8 mouse cellular contexts compared by ENCODE assay signal in the genomic region with DNA sequence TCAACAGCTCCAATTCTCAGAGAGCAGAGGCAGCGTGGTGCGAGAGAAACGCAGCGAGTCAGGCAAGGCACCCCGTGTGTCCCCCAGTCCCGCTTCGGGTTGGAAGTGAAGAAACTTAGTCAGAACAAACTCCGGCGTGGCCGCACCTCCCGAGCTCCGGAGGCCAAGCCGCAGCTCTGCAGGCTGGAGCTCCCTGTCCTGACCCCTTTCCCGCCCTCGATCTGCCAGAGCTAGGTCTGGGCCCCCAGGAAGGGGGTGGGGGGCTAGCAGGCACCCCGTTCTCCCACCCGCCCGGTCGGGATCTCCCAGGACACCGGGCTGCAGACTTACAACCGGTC.
DNase-seq lines count a peak whose midpoint lies in the region; ATAC-seq and TF ChIP-seq lines count a peak whose summit lies in the region.

No protein-coding gene starts in this region.

- no peaks in the 10 kb centered on the region for H3K9me3 ChIP-seq in lung, embryonic 14.5 days (ENCODE audit: low read depth, low read length)
- H3K9me3 ChIP-seq in kidney, embryonic 14.5 days (ENCODE audit: control insufficient read depth, low read length) = no peaks in the 10 kb centered on the region

- H3K9ac ChIP-seq in lung, embryonic 14.5 days = peak overlapping the region; percentile 66
- peak overlapping the region; percentile 59 for H3K9ac ChIP-seq in kidney, embryonic 14.5 days (ENCODE audit: low read depth, low read length)

- DNase-seq in lung, embryonic 14.5 days = peak; percentile 44
- DNase-seq in lung, postnatal 10 days = no peak
- DNase-seq in embryo, embryonic 10 days (ENCODE audit: low spot score) = peak; percentile 50
- peak; percentile 0 for DNase-seq in lung, postnatal 14 days
- no peak for DNase-seq in cerebellum, adult 9-11 months
- DNase-seq in retina, embryonic 14.5 days (ENCODE audit: low spot score) = no peak

- peak overlapping the region; percentile 58 for H3K4me2 ChIP-seq in lung, embryonic 14.5 days
- H3K4me2 ChIP-seq in kidney, embryonic 14.5 days (replicated peaks; ENCODE audit: low read depth, low read length) = peak overlapping the region; percentile 45

- peak overlapping the region; percentile 54 for H3K4me3 ChIP-seq in lung, embryonic 14.5 days (ENCODE audit: low read depth, low read length)
- H3K4me3 ChIP-seq in kidney, embryonic 14.5 days (ENCODE audit: low read length) = peak overlapping the region; percentile 57

- no peaks in the 10 kb centered on the region for H3K27me3 ChIP-seq in lung, embryonic 14.5 days (ENCODE audit: insufficient read depth, low read length)
- no peaks in the 10 kb centered on the region for H3K27me3 ChIP-seq in kidney, embryonic 14.5 days (ENCODE audit: control insufficient read depth, insufficient read depth, low read length)

- TF ChIP-seq CTCF in lung, embryonic 14.5 days (IDR thresholded peaks at IDR 0.05; ENCODE audit: low read depth) = no peak

- WGBS in lung, embryonic 14.5 days = 6% methylated on average over 21 of the region's 21 CpGs
- 27% methylated on average over 18 of the region's 21 CpGs for WGBS in kidney, embryonic 14.5 days

- no peaks in the 10 kb centered on the region for H3K4me1 ChIP-seq in lung, embryonic 14.5 days (ENCODE audit: insufficient read depth)
- no peaks in the 10 kb centered on the region for H3K4me1 ChIP-seq in kidney, embryonic 14.5 days (ENCODE audit: control insufficient read depth, insufficient read depth, low read length)

- H3K36me3 ChIP-seq in lung, embryonic 14.5 days (ENCODE audit: insufficient read depth) = no peaks in the 10 kb centered on the region
- no peaks in the 10 kb centered on the region for H3K36me3 ChIP-seq in kidney, embryonic 14.5 days (ENCODE audit: control insufficient read depth, insufficient read depth, low read length)

- ATAC-seq in lung, embryonic 14.5 days (ENCODE audit: insufficient read depth) = peak; percentile 71; the same call in 1 of the 2 replicates
- ATAC-seq in granulocyte monocyte progenitor cell, adult 5-6 weeks (replicated peaks; ENCODE audit: poor library complexity, severe bottlenecking) = peak; percentile 25
- no peak; the same call in none of the 2 replicates for ATAC-seq in kidney, embryonic 14.5 days (ENCODE audit: low FRiP score, low TSS enrichment)

- peak overlapping the region; percentile 77; the same call in 1 of the 2 replicates for H3K27ac ChIP-seq in lung, embryonic 14.5 days (ENCODE audit: low read depth)
- H3K27ac ChIP-seq in kidney, embryonic 14.5 days (ENCODE audit: low read depth, low read length) = no peak overlapping the region

Comparison
In these comparisons a context has a peak if more than half of its experiments do, and no peak if none do; other contexts are left out.
1. DNase-seq: peak in lung, embryonic 14.5 days (single experiment), embryo, embryonic 10 days (single experiment) and lung, postnatal 14 days (single experiment); none in lung, postnatal 10 days (single experiment), cerebellum, adult 9-11 months (single experiment) and retina, embryonic 14.5 days (single experiment).